Mouse (Mus musculus) hindbrain, embryonic 12.5 days (tissue): ENCODE results near the gene Tubg1. TPM values are rescaled to one million over a fixed set of nuclear protein-coding genes. Genes with fewer than 3 reads are reported as not detected.
A peak's percentile ranks its signal among the peaks of the same experiment; 100 is the strongest.

Source experiments
- ATAC-seq: fragments of 200-750 bp; cut with Nextera tagmentation; 2 replicates; pipeline ENCODE4 v1.8.0; 2017; ENCODE audit warnings: moderate TSS enrichment; ENCODE audit not compliant: low FRiP score
- H3K27ac ChIP-seq: fragments of 300-500 bp; sonication (generic); 2 replicates; pipeline ENCODE4 v1.5.1; 2016; ENCODE audit warnings: mild to moderate bottlenecking
- H3K27me3 ChIP-seq: fragments of 300-500 bp; sonication (generic); 2 replicates; pipeline ENCODE4 v1.6.1; 2016; ENCODE audit warnings: mild to moderate bottlenecking
- H3K36me3 ChIP-seq: fragments of 300-500 bp; sonication (generic); 2 replicates; pipeline ENCODE4 v1.6.1; 2016; ENCODE audit warnings: mild to moderate bottlenecking
- H3K4me1 ChIP-seq: fragments of 300-500 bp; sonication (generic); 2 replicates; pipeline ENCODE4 v1.6.1; 2016
- H3K4me2 ChIP-seq: fragments of 300-500 bp; sonication (generic); replicated peaks from 2 replicates; pipeline ENCODE4 v1.6.1; 2016; ENCODE audit warnings: mild to moderate bottlenecking
- H3K4me3 ChIP-seq: fragments of 300-500 bp; sonication (generic); 2 replicates; pipeline ENCODE4 v1.5.1; 2016; ENCODE audit warnings: mild to moderate bottlenecking
- H3K9ac ChIP-seq: fragments of 300-500 bp; sonication (generic); 2 replicates; pipeline ENCODE4 v1.6.1; 2016; ENCODE audit warnings: mild to moderate bottlenecking, moderate library complexity
- H3K9me3 ChIP-seq: fragments of 300-500 bp; sonication (generic); replicated peaks from 2 replicates; pipeline ENCODE4 v1.6.1; 2016; ENCODE audit warnings: mild to moderate bottlenecking
- WGBS: fragments of 180-500 bp; shearing (Covaris S2); methylation state at CpG from one replicate; pipeline ENCODE4 v1.1.7; 2016; 5-methylcytosine and 5-hydroxymethylcytosine counted together
- microRNA-seq: library from miRNA; unstranded; fragments of <30 nt; microRNA quantifications from one replicate; pipeline ENCODE4, GENCODE M21; 2017
- polyA plus RNA-seq: library from polyadenylated mRNA; unstranded; fragments of >200 nt; fragmentation: Nextera tagmentation; extraction: Ambion mirVana; gene quantifications from 2 replicates; pipeline ENCODE4 v1.2.1, GENCODE M21; 2016

Tubg1 gene
- polyA plus RNA-seq, 1 experiment from 2014 or later = 81.6 TPM

DNA sequence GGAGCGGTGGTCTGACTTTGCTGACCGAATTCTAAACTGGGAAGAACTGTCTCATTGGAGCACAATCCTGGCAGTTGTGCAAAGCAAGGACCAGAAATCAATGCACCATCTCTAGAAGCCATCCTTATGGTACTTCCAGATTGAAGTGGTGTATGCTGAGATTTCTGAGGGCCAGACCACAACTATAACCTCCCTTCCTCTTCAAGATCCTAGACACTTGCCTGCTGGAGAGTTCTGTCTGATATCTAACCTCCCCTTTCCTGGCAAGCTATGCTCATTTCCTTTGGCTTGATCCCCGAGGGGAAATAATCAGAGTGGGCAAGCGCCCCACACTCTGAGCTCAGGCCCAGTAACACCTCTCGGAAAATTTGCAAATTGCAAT, 52.7 kb downstream of the Tubg1 start:
- H3K9me3 ChIP-seq = no peaks in the 10 kb centered on the region
- H3K9ac ChIP-seq = peak overlapping the region; percentile 59
- WGBS = 10% methylated on average over 5 of the region's 5 CpGs
- no peak for ATAC-seq
- peak overlapping the region; percentile 93 for H3K4me2 ChIP-seq
- H3K36me3 ChIP-seq = 0 out of 2 replicates have a peak, but pooled peaks cover 3% of the 10 kb centered on the region
- peaks cover 59% of the 10 kb centered on the region for H3K4me1 ChIP-seq
- H3K4me3 ChIP-seq = peak overlapping the region; percentile 50
- peak overlapping the region; percentile 76 for H3K27ac ChIP-seq
- H3K27me3 ChIP-seq = peaks cover 73% of the 10 kb centered on the region

DNA sequence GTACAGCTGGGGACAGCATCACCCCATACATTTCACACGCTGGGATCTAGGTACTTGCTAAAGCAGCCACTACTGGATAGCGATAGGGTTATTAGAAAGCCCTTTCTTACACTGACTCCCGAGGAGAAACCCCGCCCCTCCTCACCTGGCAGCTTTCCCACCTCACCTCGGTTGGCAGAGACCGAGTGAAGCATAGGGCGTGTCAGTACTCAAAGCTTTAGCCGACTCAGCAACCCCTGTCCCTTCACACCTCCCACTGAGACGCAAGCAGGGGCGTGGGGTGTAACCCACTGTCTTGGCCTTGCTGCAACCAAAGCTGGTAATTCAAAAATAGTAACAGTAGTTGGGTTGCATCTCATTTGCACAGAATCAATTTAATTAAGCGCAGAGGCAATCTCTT, 53.4 kb downstream of the Tubg1 start:
- 5% methylated on average over 11 of the region's 11 CpGs for WGBS
- no peak for ATAC-seq
- Histone ChIP-seq H3K36me3 (no peaks in the 10 kb centered on the region), H3K27me3 (peaks cover 73% of the 10 kb centered on the region), H3K4me3 (0 out of 2 replicates have a peak overlapping the region, but pooled peaks have one; percentile 27), H3K4me1 (peaks cover 61% of the 10 kb centered on the region), H3K27ac (0 out of 2 replicates have a peak overlapping the region, but pooled peaks have one; percentile 50), H3K9me3 (no peaks in the 10 kb centered on the region), H3K4me2 (peak overlapping the region; percentile 62), H3K9ac (peak overlapping the region; percentile 50; the same call in 1 of the 2 replicates)

DNA sequence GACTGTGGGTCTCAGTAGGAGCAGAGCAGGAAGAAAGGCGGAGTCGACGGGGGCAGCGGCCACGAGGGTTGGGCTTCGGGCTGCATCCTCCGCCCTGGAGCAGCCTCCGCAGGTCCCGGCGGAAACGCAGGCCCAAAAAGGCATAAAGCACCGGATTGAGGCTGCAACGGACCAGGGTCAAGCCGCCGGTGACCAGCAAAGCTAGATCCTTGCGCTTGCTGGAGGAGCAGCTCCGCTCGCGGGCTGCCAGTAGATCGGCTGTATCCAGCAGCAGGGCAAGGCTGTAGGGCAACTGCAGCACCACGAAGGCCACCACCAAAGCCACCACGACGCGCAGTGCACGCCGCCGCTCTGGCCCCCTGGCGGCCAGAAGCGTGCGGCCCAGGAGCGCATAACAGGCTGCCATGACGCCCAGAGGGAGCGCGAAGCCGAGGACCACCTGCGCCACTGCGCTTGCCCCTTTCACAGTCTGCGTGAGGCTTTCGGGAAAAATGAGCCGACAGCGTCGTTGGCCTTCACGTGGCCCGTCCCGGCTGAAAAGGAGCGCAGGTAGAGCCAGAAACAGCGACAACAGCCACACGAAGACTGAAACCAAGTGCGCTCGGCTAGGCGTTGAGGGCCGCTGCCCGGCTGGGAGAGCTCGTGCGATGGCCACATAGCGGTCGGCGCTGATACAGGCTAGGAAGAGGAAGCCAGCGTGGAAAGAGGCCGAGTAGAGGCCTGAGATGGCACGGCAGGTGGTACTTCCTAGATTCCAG, 54.1 kb downstream of the Tubg1 start:
- peaks cover 73% of the 10 kb centered on the region for H3K27me3 ChIP-seq
- WGBS = under 1% methylated on average over 61 of the region's 61 CpGs
- peak; percentile 55 for ATAC-seq
- peaks cover 64% of the 10 kb centered on the region for H3K4me1 ChIP-seq
- H3K9me3 ChIP-seq = no peaks in the 10 kb centered on the region
- H3K36me3 ChIP-seq = no peaks in the 10 kb centered on the region
- peak overlapping the region; percentile 62; the same call in 1 of the 2 replicates for H3K27ac ChIP-seq
- H3K4me3 ChIP-seq = peak overlapping the region; percentile 27
- peak overlapping the region; percentile 50 for H3K9ac ChIP-seq
- H3K4me2 ChIP-seq = peak overlapping the region; percentile 62

DNA sequence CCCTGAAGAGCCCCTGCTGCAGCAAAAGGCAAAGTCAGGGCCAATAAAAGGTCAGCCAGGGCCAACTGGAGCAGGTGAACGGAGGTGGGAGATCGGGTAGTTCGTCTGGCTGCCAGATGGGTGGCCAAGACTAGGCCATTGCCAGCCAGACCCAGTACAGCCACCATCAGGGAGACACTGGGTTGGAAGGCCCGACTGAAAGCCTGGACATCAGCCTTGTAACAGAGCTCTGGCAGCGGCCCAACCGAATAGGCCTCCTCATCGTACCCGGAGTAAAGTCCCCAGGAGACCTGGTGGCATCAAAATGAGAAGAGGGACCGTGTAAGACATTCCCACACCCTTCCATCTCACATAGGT, 54.6 kb downstream of the Tubg1 start:
- Histone ChIP-seq H3K36me3 (no peaks in the 10 kb centered on the region), H3K4me2 (peak overlapping the region; percentile 62), H3K9me3 (no peaks in the 10 kb centered on the region), H3K27me3 (peaks cover 73% of the 10 kb centered on the region), H3K4me3 (peak overlapping the region; percentile 27), H3K27ac (no peak overlapping the region), H3K4me1 (peaks cover 59% of the 10 kb centered on the region), H3K9ac (peak overlapping the region; percentile 50; the same call in 1 of the 2 replicates)
- ATAC-seq = no peak
- 29% methylated on average over 9 of the region's 9 CpGs for WGBS

DNA sequence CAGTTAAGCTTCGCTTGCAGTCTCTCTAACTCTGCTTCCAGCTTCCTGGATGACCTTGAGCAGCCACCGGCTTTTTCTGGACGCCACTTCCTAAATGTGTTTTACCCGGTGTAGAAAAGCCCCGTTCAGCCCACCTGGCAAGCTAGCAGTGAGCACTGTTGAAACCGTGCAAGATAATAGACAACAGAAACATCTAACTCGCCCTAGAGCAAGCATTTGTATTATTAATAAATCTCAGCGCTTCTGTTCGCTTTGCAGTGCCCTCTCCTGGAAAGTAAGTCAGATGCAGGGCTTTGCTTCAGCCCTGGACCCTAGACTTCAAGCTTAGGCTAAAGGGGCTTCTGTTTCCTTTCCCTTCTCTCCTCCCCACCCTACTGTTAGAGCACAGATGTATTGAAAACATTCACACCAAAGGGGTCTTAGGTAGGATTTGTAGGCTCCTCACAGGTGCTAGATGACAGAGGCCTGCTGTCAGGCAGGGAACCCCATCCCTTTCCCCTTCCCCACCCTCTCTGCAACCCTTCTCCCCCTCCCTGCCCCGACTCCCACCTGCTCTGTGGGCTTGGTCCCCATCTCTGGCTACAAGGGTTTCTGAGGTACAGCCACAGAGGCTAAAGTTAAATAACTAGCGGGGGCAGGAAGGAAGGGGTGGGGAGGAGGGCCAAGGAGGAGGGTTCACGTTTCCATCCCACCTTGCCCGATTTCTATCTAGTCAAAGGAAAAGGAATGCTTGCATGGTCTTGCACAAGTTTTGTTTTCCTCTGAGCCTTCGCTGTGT, 55.3 kb downstream of the Tubg1 start, which contains the start of gene Ccr10:
Ccr10 (minus strand) TSS at position 593 of the 778 bp plus-strand sequence.
- no peak for ATAC-seq
- Histone ChIP-seq H3K9ac (peak within 1 kb of the TSS; percentile 54), H3K27me3 (peaks cover 70% of the 10 kb centered on the region), H3K4me2 (peak within 1 kb of the TSS; percentile 62), H3K9me3 (no peaks in the 10 kb centered on the region), H3K36me3 (no peaks in the 10 kb centered on the region), H3K27ac (0 out of 2 replicates have a peak within 1 kb of the TSS, but pooled peaks have one; percentile 4), H3K4me3 (peak within 1 kb of the TSS; percentile 35), H3K4me1 (peaks cover 52% of the 10 kb centered on the region)
- WGBS = 24% methylated on average over 14 of the region's 14 CpGs

DNA sequence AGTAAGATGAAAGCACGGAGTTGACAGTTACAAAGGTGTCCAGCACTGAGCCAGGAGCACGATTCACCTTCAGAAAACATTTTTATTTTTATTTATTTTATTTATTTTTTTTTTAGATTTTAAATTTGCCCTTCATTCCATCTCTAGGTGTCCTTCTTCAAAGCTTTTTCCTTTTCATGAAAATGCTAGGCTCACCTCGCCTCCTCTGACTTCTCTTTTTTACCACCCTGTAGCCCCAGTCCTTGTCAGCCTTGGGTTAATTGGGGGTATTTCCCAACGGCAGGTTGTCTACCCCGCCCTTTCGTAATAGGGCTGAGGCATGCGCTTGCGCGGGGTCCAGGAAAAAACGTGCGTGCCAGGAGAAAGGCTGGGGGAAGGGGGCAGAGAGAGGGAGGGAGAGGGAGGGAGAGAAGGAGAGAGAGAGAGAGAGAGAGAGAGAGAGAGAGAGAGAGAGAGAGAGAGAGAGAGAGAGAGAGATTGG, 55.9 kb downstream of the Tubg1 start:
- H3K9ac ChIP-seq = peak overlapping the region; percentile 54
- H3K4me1 ChIP-seq = peaks cover 45% of the 10 kb centered on the region
- WGBS = 14% methylated on average over 11 of the region's 11 CpGs
- H3K27me3 ChIP-seq = peaks cover 69% of the 10 kb centered on the region
- ATAC-seq = no peak
- peak overlapping the region; percentile 35 for H3K4me3 ChIP-seq
- H3K4me2 ChIP-seq = peak overlapping the region; percentile 62
- H3K36me3 ChIP-seq = no peaks in the 10 kb centered on the region
- no peaks in the 10 kb centered on the region for H3K9me3 ChIP-seq
- 0 out of 2 replicates have a peak overlapping the region, but pooled peaks have one; percentile 4 for H3K27ac ChIP-seq

Small RNA genes within 50 kb of the gene (microRNA-seq; reads per million reads assigned to microRNA genes)
- not detected for gene Gm27626

Other genes with a start within 250 kb of the Tubg1 start
- gene Stat3, start 180.4 kb upstream of the Tubg1 start, polyA plus RNA-seq = 41.4 and 47.4 TPM in 2 replicates
- gene Cavin1, start 149.1 kb upstream of the Tubg1 start, polyA plus RNA-seq = 51.4 and 63.2 TPM in 2 replicates
- gene Atp6v0a1, start 110.5 kb upstream of the Tubg1 start, polyA plus RNA-seq = 70.2 and 74.1 TPM in 2 replicates
- 13.3 and 13.7 TPM in 2 replicates for gene Naglu, start 49.9 kb upstream of the Tubg1 start, polyA plus RNA-seq
- 0.23 and 0.26 TPM in 2 replicates for gene Hsd17b1, start 41.5 kb upstream of the Tubg1 start, polyA plus RNA-seq
- 45.6 and 51.2 TPM in 2 replicates for gene Coasy, start 37.4 kb upstream of the Tubg1 start, polyA plus RNA-seq
- 62.1 and 62.4 TPM in 2 replicates for gene Mlx, start 32.7 kb upstream of the Tubg1 start, polyA plus RNA-seq
- gene Psmc3ip, start 24.5 kb upstream of the Tubg1 start, polyA plus RNA-seq = 30.5 and 34.3 TPM in 2 replicates
- 23.2 and 25.1 TPM in 2 replicates for gene Retreg3, start within 50 bp of the Tubg1 start, polyA plus RNA-seq
- 10.4 and 12.9 TPM in 2 replicates for gene Tubg2, start 36.0 kb downstream of the Tubg1 start, polyA plus RNA-seq
- 0.97 and 1.2 TPM in 2 replicates for gene Cntnap1, start 50.6 kb downstream of the Tubg1 start, polyA plus RNA-seq
- gene Plekhh3, start 51.4 kb downstream of the Tubg1 start, polyA plus RNA-seq = 14.3 and 15.4 TPM in 2 replicates
- gene Ccr10, start 55.5 kb downstream of the Tubg1 start, polyA plus RNA-seq = 0.23 and 0.61 TPM in 2 replicates
- 17.3 and 18.5 TPM in 2 replicates for gene Ezh1, start 106.5 kb downstream of the Tubg1 start, polyA plus RNA-seq
- 60.1 and 62.2 TPM in 2 replicates for gene Ramp2, start 126.1 kb downstream of the Tubg1 start, polyA plus RNA-seq
- 90.9 and 97.4 TPM in 2 replicates for gene Vps25, start 133.8 kb downstream of the Tubg1 start, polyA plus RNA-seq
- gene Wnk4, start 140.6 kb downstream of the Tubg1 start, polyA plus RNA-seq = 8.5 and 9.5 TPM in 2 replicates
- 1.5 TPM in 2 replicates for gene Cntd1, start 159.1 kb downstream of the Tubg1 start, polyA plus RNA-seq
- 195 and 210 TPM in 2 replicates for gene Coa3, start 159.2 kb downstream of the Tubg1 start, polyA plus RNA-seq
- gene Becn1, start 182.3 kb downstream of the Tubg1 start, polyA plus RNA-seq = 154 and 158 TPM in 2 replicates
- gene Psme3, start 196.3 kb downstream of the Tubg1 start, polyA plus RNA-seq = 157 and 169 TPM in 2 replicates
- 2.4 and 3.5 TPM in 2 replicates for gene Aoc2, start 205.1 kb downstream of the Tubg1 start, polyA plus RNA-seq
- 0.07 TPM in 1 of 2 replicates, not detected in the other for gene Aoc3, start 210.7 kb downstream of the Tubg1 start, polyA plus RNA-seq
- not detected in 2 replicates for gene G6pc, start 247.6 kb downstream of the Tubg1 start, polyA plus RNA-seq